Mouse (Mus musculus): Measurements from ENCODE around the gene Kmt2b. TPM values are rescaled to one million over a fixed set of nuclear protein-coding genes. Genes with fewer than 3 reads are reported as not detected.

Gene Kmt2b
- total RNA-seq (2021): 10 to 100 TPM; 22.6 to 26.9 TPM
- long read RNA-seq, experiment 1, partial matches to known transcripts: 2 of 3 reads
- long read RNA-seq, experiment 1, other reads (novel, unspliced or antisense): 1 of 3 reads
- long read RNA-seq, experiment 2, partial matches to known transcripts: 9 of 9 reads
- long read RNA-seq, experiment 2, other reads (novel, unspliced or antisense): 0 of 9 reads

DNA sequence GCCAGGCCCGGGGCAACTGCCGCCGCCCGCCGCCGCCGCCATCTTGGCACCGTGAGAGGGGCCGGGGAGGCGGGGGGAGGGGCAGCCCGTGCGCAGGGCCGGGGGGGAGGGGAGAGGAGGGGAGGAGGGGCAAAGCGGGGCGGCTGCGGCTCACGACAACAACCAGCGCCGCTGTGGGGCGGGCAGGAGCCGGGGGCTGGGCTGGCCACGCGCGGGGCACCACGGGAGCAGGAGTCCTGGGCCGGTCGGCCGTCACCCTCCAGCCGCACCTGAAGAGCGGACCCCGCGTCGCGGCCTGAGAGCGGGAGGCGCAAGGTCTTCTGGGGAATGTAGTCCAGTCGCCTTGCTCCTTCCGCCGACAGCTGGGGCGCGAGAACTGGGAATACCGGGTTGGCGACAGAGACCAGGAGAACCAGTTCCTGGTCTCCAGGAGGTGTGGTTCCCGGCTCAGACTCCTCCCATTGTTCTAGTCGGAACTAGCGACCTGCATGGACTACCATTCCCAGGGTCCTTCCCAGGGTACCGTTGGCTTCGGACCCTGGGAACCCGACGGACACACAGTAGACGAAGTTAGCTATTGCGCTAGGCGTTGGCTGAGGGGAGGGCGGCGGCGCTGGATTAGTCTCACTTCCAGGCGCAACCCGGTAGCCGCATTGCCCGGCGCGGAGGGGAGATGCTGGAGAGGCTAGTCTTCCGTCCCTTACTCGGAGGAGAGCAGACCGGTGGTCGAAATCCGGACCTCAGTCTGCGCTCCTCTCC lies at the start of gene Kmt2b:
TSS of gene Kmt2b (minus strand) at position 51 of the 759 bp plus-strand sequence.
- peak; percentile 95 to 97 for DNase-seq
- intact Hi-C loops (cut with DNase I): loop anchor here (1.0 to 2.0 kb wide), 3 partner anchors 19 to 270 kb away; no protein-coding TSS in a partner anchor

DNA sequence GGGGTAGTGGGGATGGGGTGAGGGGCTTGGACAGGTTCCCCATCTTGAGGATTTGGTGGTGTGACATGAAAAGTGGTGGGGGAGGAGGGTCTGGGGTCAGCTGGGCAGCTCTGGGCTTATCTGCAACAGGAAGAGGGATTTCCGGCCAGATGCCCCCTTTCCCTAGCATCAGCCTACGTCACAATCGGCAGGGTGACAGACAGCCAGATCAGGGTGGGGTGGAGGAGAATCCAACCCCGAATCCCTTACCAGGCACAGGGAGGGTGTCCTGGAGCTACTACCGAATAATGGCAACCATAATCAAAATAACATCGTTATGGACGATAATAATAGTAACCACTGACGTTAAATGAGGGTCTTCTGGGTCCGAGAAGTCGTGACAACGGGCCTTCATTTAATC lies 47.9 kb upstream of the Kmt2b start:
- no peak for DNase-seq
- intact Hi-C loops (cut with DNase I): no loop called here

DNA sequence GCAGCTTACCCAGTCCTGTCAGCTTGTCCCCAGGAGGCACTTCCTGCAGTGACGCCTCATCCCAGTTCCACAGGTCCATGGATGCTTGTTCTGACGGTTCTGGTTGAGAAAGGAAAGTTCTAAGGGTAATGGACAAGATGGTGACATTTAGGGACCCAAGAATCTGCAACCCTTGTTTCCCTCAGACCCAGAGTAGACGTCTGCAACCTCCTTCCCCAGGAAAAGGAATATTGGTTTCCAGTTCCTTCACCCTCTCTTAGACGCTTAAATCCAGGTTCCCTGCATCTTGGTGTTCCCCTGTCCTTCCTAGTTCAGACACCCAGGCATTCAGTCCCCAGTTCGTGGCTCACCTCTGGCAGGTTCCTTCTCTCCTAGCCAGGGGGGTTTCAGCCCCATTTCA lies 47.2 kb upstream of the Kmt2b start, which contains the start of gene Etv2:
TSS of gene Etv2 (minus strand) at position 101 of the 400 bp plus-strand sequence.
- DNase-seq: no peak
- intact Hi-C loops (cut with DNase I): no loop called here

DNA sequence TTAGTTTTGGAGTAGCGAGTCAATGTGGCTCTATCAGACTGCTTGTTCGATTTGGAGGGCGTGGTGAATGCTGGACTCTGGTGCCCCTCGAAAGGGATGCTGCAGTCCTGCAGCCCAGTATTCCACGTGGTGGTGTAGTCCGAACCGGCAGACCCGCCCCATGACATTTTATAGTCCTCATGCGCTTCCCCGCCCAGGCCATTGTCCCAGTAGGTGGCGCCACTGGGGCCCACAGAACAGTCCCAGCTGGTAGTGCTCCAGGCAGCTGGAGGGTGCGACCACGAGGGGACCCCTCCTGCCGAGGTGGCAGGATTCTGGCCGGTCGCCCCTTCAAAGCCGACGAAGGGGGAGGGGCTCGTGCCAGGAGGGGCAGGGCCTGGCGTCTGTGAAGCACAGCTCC lies 46.1 kb upstream of the Kmt2b start:
- intact Hi-C loops (cut with DNase I): no loop called here
- peak; percentile 40 to 64 for DNase-seq

DNA sequence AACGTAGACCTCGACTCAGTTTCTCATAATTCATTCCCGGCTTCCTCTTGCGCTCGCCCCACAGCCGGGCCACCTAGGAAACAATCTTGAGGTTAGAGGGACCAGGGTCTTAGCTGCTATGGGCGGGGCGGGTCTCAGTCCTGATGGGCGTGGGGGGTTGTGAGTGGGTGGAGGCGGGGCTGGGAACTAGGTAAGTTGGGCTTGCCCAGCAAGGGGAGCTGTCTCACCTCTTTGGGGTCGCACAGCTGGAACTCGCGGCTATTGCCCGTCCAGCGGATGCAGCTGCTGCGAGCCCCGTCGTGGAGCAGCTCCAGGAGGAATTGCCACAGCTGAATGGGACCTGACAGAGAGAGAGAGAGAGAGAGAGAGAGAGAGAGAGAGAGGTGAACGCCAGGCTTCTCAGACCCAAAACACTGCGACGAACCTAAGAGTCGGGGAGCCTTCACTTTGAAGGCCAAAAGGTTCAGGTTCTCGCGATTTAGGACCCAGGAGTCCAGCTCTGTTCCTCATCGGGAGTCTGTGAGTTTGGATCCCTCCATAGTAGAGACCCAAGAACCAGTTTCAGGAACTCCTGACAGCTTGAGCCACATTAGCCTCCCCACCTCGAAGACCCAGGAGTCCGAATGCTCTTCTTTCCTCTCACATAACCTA lies 45.4 kb upstream of the Kmt2b start:
- intact Hi-C loops (cut with DNase I): no loop called here
- DNase-seq: no peak

DNA sequence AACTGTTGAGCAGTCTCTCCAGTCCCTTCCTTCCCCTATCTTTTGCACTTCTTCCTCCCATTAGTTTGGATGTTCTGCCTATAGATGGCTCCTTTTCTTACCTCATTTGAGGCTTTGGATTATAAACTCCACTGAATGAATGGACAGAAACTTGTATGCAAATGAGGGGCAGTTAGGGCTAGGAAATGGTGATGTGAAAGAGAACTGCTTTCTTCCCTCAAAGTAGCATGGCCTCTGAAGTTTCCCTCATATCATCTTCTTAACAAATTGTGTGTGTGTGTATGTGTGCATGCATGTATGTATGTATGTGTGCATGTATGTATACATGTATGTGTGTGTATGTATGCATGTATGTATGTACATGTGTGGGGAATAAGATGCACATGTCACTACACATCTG lies 40.5 kb upstream of the Kmt2b start:
- intact Hi-C loops (cut with DNase I): no loop called here
- DNase-seq: no peak

DNA sequence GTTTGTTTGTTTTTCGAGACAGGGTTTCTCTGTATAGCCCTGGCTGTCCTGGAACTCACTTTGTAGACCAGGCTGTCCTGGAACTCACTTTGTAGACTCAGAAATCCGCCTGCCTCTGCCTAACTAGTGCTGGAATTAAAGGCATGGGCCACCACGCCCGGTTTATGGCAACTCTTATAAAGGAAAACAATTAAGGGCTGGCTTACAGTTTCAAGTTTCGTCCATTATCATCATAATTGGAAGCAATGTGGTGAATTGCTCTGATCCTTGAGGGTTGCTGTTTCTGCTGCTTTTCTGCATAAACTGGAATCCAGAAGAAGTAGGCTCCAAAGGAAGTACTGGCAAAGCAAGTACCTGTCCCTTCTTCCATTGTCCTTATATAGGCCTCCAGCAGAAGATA lies 38.1 kb upstream of the Kmt2b start:
- intact Hi-C loops (cut with DNase I): no loop called here
- DNase-seq: no peak

DNA sequence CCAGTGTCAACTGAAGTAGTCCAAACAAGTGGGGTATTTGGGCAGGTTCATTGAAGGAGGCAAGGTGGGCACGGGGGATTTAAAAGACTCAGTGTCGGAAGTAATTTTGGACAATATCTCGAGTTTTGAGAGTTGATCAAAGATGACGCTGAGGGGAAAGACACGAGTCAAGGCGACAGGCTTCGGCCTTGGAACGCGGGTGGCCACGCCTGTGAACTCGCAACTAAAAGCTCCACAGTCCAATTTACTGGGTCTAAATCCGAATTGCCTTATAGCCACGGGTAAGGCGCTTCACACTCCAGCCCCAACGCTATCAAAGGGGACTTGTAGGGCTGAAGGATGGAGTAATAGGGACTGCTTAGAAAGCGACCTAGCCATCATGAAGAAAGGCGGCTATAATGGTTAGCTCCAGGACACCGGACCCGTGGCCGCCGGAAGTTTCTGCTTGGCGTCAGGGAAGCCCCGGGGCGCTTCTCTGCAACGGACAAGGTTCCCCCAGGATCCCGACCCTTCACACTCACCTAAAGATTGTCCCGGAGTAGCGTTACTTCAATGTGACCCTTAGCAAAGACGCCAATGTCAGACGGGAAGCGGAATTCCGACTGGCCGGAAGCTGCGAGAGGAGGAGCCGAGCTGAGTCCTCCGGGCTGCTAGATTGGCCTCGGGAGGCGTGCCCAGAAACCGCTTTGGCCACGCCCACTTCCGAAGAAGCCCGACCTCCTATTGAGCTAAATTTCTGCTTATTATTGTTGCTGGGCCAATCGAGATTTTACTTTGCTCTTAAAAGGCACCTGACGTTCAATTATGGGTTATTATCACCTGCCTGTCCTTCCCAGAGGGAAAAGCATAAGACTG lies 37.2 kb upstream of the Kmt2b start, which contains the start of gene Cox6b1:
TSS of gene Cox6b1 (minus strand) at position 622 of the 855 bp plus-strand sequence.
- peak; percentile 90 to 91 for DNase-seq
- intact Hi-C loops (cut with DNase I): no loop called here

DNA sequence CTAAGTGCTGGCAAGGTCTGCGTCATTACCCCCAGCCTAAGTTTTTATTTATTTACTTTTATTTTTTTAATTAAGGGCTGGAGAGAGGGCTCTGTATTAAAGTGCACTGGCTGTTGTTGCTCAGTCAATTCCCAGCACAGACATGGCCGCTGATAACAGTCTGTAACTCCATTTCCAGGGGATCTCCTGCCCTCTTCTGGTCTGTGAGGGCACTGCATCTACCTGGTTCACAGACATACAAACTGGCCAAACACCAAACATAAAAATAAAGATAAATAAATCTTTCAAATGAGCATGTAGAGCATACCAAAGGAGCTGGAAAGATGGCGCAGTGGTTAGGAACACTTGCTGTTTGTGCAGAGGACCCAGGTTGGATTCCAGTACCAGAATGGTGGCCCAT lies 30.7 kb upstream of the Kmt2b start:
- intact Hi-C loops (cut with DNase I): no loop called here
- peak; percentile 16 to 41 for DNase-seq

DNA sequence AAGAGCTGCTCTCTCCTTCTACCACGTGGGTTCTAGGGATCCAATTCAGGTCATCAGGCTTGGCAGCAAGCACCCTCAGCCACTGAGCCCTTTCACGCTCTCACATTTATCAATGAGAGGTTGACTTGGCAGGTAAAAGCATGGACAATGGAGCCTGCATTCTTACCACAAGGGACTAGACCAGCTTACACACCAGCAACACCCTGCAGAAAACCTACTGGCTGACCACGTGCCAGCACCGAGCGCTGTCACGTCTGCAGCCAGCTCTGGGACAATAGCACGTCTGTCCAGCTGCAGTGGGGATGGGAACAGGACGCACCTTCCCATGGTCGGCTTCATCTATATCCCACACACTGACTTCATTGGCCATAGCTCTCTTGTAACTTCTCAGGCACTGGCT lies 30.1 kb upstream of the Kmt2b start:
- intact Hi-C loops (cut with DNase I): no loop called here
- no peak for DNase-seq

DNA sequence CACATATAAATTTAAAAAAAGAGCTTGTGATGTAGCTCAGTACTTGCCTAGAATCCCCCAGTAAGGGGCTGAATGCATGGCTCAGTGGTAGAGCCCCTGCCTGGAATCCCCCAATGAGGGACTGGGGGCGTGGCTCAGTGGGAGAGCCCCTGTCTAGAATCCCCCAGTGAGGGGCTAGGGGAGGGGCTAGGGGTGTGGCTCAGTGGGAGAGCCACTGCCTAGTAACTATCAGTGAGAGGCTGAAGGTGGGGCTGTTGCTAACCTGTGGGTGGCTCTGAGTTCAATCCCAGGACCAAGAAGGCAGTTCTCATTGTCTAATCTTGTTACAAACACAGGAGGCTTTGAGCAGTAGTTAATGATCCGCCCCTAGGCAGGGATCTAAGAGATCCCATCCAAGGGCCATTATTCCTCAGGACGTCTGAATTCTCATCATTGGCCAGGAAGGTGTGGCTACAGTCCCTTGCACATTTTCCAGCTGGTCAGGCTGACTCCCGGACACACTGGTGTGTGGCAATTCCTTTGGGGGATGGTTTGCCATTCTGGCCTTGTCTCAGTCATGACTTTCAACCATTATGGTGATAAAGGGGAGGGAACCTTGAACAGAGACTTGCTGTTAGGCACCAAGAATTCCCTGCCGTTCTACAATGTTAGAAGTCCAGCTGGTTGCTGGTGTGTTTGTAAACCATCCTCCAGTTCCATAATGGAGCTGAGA lies 26.7 kb upstream of the Kmt2b start:
- no peak for DNase-seq
- intact Hi-C loops (cut with DNase I): no loop called here

DNA sequence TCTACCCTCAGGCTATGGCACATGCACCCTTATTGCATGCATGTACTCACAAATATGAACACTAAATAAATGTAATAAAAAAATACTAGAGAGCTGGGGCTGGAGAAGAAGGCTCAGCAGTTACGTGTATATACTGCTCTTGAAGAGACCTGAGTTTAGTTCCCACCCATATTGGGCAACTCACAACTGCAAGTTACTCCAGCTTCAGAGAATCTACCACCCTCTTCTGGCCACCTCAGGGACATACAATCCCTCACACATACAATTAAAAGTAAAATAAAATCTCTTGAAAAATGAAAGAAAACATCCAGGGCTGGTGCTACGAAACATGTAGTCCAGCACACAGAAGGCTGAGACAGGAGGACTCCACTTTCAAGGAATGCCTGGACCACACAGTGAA lies 25.9 kb upstream of the Kmt2b start:
- intact Hi-C loops (cut with DNase I): no loop called here
- DNase-seq: no peak

DNA sequence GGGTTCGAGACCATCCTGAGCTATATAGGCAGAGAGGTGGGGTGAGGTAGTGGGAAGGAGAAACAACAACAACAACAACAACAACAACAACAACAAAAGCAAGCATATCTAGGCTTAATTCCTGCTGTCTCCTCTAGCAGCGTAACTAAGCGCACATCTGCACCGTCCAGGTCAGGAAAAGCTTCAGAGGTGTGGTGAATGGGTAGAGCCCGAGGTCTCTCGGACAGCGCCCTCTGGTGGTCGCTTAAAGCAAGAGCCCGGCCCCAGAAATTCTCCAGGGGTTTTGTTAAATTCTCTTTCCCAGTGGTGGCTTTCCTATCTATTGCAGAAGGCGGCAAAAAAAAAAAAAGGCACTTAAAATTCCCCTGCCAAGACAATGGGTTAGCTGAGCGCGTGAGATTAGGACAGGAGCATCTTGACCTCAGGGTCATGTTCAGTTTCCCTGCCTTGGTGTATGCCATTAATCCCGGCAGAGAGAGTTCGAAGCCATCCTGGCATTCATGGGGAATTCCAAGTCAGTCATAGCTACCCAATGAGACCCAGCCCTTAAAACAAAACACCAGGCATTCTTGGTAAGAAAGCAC lies 25.1 kb upstream of the Kmt2b start:
- peak; percentile 54 to 77 for DNase-seq
- intact Hi-C loops (cut with DNase I): loop anchor here (1.0 kb wide), 1 partner anchor 23 kb away; no protein-coding TSS in a partner anchor

DNA sequence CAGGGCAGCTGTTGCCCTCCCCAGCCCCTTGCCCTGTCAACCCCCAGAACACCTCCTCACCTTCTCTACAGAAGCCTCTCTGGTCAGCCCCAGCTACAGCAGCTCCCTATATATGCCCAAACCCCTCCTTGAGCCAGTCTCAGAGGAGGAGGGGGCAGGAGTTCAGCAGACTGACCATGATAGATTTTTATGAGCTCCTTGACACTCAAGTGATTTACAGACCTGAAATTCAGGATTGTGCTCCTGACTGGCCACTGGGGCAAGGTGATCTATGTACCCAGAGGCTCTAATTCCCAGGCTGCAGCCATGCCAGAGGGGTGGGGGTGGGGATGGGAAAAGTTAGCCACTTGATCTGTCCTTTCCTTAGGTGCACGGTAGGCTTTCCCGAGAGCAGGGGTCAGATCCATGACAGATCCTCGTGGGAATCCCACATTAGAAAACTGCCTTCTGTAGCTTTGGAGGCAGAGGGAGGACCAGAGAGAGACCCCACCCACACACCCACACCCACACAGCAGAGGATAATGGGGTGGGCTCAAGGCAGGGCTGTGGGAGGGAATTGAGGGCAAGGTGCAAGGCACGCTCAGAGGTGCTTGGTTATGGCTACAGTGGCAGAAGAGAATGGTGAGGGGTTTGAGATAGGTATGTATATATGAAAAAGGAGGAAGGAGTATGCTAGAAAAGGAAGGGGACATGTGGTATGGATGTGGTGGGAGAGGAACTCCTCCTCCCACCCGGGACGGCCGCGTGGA lies 24.3 kb upstream of the Kmt2b start, which contains the start of gene Upk1a:
TSS of gene Upk1a (minus strand) at position 194 of the 749 bp plus-strand sequence.
- DNase-seq: no peak
- intact Hi-C loops (cut with DNase I): loop anchor here (1.0 kb wide), 1 partner anchor 23 kb away; no protein-coding TSS in a partner anchor

DNA sequence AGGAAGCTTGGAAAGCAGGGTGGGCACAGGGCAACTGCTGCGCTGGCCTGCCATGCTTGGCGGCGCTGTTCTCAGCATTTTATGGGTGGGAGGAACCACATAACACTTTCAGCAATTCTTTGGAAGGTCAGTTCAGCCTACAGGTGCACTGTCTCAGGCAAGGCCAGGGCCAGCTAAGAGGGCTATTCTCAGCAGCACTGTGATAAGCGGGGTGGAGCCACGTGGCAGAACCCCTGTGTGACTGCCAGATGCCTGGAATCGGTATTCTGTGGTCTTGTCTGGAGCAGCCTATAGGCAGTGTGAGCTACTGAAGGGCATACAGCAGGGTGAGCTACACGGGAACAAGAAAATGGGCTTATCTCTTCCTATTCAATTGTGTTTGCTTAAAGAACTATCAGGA lies 21.5 kb upstream of the Kmt2b start:
- DNase-seq: peak; percentile 38 to 61

DNA sequence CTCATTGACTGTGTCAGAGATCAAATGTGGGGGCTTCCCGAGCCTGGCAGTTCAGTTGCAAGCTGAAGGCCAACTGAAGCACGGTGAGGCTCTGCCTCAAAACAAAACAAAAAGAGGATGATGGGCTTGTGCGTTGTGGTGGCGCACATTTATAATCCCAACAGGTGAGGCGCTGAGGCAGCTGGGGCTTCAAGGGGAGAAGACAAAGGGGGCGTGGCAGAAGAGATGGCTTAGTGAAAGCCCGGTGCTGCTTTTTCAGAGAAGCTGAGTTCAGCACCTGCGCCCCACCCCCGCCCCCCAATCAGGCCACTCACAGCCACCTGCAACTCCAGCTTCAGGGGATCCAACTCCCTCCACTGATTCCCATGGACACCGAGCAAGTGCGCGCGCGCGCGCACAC lies 19.9 kb upstream of the Kmt2b start:
- no peak for DNase-seq
- intact Hi-C loops (cut with DNase I): loop anchor here (1.0 to 10.0 kb wide), 2 partner anchors 19 to 234 kb away; no protein-coding TSS in a partner anchor

More for the DNA sequence above, 21.5 kb upstream of the Kmt2b start:
- intact Hi-C loops (cut with DNase I): no loop called here

DNA sequence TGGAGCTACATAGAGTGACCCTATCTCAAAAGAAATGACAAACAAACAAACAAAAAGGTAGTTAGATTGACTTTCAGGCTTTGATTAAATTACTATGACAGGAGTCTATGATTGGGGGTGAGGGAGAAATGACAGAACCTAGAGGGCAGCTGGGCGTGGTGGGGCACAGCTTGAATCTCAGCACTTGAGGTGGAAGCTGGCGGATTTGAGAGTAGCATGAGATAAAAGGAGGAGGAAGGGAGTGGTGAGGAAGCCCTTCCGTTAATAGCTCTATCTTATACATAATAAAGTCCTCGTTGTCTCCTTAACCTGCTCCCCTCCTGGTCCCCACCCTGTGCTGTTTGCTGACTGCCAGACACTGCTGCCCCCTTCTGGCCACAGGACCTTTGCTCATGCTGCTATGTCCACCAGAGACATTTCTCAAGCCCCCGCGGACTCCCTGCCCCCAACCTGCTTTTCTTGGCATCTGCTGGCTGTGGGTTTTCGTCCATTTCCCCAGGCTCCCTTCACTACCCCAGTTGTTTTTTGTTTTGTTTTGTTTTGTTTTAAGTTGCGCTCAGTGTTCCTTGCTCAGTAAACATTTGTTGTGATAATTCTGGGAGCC lies 19.3 kb upstream of the Kmt2b start:
- peak; percentile 62 to 72 for DNase-seq
- intact Hi-C loops (cut with DNase I): loop anchor here (1.0 to 10.0 kb wide), 2 partner anchors 19 to 233 kb away; no protein-coding TSS in a partner anchor

DNA sequence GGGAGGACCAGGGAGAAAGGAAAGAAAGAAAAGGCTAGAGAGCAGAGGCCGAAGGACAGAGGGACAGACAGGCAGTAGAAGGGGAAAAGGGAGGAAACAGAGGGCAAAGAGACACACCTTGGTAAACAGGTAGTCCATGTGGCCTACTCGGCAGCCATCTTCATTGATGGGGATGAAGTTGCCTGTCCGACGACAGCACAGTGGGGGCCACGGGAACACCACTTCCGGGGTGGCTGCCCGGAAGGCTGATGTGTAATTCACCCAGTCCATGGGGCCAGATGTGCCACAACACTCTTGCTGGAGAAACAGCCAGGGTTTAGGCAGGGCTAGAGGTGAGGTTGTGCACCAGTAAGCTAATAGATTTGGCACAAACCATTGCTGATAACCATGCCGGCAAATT lies 16.4 kb upstream of the Kmt2b start:
- DNase-seq: no peak
- intact Hi-C loops (cut with DNase I): loop anchor here (10.0 kb wide), 1 partner anchor 230 kb away; no protein-coding TSS in a partner anchor
